In the genomic region with DNA sequence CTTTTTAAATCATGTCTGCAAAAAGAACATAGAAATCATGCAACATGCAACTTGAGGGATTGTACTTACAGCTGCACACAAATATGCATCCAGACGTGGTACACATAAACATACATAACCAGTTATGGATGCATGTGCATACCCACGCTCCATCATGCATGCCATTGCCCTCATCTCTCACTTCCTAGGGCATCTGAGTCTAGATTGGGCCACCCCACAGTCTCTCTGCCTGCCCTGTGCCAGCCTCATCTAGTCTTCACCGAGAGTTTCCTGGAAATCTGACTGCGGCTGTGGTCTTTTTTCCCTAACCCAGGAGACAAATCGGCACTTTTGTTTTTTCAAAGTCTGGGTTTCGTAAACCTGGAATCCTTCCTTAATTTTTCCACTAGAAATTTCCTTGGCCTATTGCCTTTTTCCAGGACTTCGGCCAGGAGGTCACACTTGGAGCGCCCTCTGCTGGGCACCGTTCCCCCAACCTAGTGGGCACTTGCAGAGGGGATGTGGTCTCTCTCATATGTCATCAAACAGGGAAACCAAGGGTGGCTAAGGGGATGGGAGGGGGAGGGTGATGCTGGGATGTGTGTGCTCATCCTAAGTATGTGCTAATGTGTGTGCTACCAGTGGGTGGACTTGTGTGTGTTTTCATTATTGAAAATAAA, we compare ENCODE assay signal across 8 mouse cellular contexts. TPM values are rescaled to one million over a fixed set of nuclear protein-coding genes. Genes with fewer than 3 reads are reported as not detected.
A peak's percentile ranks its signal among the peaks of the same experiment; 100 is the strongest.
DNase-seq lines count a peak whose midpoint lies in the region; ATAC-seq and TF ChIP-seq lines count a peak whose summit lies in the region.

No protein-coding gene starts in this region.

- H3K27ac ChIP-seq in neural tube, embryonic 15.5 days (replicated peaks), result no peak overlapping the region
- H3K27ac ChIP-seq in heart, postnatal 0 days (ENCODE audit: low read depth), result no peak overlapping the region
- H3K27ac ChIP-seq in limb, embryonic 10.5 days, result no peak overlapping the region

- ATAC-seq in neural tube, embryonic 15.5 days (ENCODE audit: low FRiP score), result no peak
- no peak for ATAC-seq in heart, postnatal 0 days (ENCODE audit: insufficient read depth, low read depth)

- H3K4me1 ChIP-seq in neural tube, embryonic 15.5 days, result no peaks in the 10 kb centered on the region
- H3K4me1 ChIP-seq in heart, postnatal 0 days (ENCODE audit: control insufficient read depth, insufficient read depth), result no peaks in the 10 kb centered on the region
- H3K4me1 ChIP-seq in limb, embryonic 10.5 days, result peaks cover 16% of the 10 kb centered on the region

- H3K27me3 ChIP-seq in neural tube, embryonic 15.5 days (replicated peaks), result no peaks in the 10 kb centered on the region
- no peaks in the 10 kb centered on the region for H3K27me3 ChIP-seq in heart, postnatal 0 days (ENCODE audit: control insufficient read depth, insufficient read depth, low read length)
- H3K27me3 ChIP-seq in limb, embryonic 10.5 days (ENCODE audit: low read depth, poor library complexity, severe bottlenecking), result no peaks in the 10 kb centered on the region

- H3K36me3 ChIP-seq in neural tube, embryonic 15.5 days, result no peaks in the 10 kb centered on the region
- no peaks in the 10 kb centered on the region for H3K36me3 ChIP-seq in heart, postnatal 0 days (replicated peaks; ENCODE audit: control insufficient read depth, insufficient read depth, low read length)
- H3K36me3 ChIP-seq in limb, embryonic 10.5 days, result no peaks in the 10 kb centered on the region

- H3K9ac ChIP-seq in neural tube, embryonic 15.5 days (replicated peaks), result no peak overlapping the region
- no peak overlapping the region for H3K9ac ChIP-seq in heart, postnatal 0 days (replicated peaks; ENCODE audit: low read depth, low read length)

- no peak overlapping the region for H3K4me2 ChIP-seq in neural tube, embryonic 15.5 days
- H3K4me2 ChIP-seq in heart, postnatal 0 days (ENCODE audit: low read depth, low read length), result 0 out of 2 replicates have a peak overlapping the region, but pooled peaks have one; percentile 29

- no peaks in the 10 kb centered on the region for H3K9me3 ChIP-seq in neural tube, embryonic 15.5 days (replicated peaks)
- no peaks in the 10 kb centered on the region for H3K9me3 ChIP-seq in heart, postnatal 0 days (replicated peaks; ENCODE audit: control insufficient read depth, low read length)
- H3K9me3 ChIP-seq in limb, embryonic 10.5 days (replicated peaks), result no peaks in the 10 kb centered on the region

- no peak overlapping the region for H3K4me3 ChIP-seq in neural tube, embryonic 15.5 days (replicated peaks)
- H3K4me3 ChIP-seq in heart, postnatal 0 days (ENCODE audit: low read depth, low read length), result no peak overlapping the region
- H3K4me3 ChIP-seq in limb, embryonic 10.5 days, result no peak overlapping the region

- no peak for TF ChIP-seq EP300 in heart, postnatal 0 days (IDR thresholded peaks at IDR 0.05; ENCODE audit: low read depth)

- peak; percentile 82 for TF ChIP-seq CTCF in heart, postnatal 0 days (IDR thresholded peaks at IDR 0.05; ENCODE audit: low read depth)

- DNase-seq in neural tube, embryonic 10.5 days (ENCODE audit: extremely low spot score, low spot score), result peak; percentile 83
- peak; percentile 47 for DNase-seq in adrenal gland, adult 8-10 months
- peak; percentile 81 for DNase-seq in embryo, embryonic 10 days (ENCODE audit: low spot score)
- DNase-seq in heart, postnatal 0 days (ENCODE audit: low spot score), result peak; percentile 66
- peak; percentile 89 for DNase-seq in limb, embryonic 10.5 days (ENCODE audit: low spot score)
- peak; percentile 84 for DNase-seq in ovary, postnatal 14 days (ENCODE audit: low spot score)
- peak; percentile 53 for DNase-seq in urinary bladder, adult 2 months (ENCODE audit: low spot score)

- WGBS in neural tube, embryonic 15.5 days, result 41% methylated on average over 9 of the region's 9 CpGs
- 19% methylated on average over 9 of the region's 9 CpGs for WGBS in heart, postnatal 0 days
- 35% methylated on average over 9 of the region's 9 CpGs for WGBS in limb, embryonic 10.5 days

RNA-seq across cellular contexts. Expression of gene Traf1, which starts 8.6 kb away (rescaled TPM):
- 3.9 and 5.4 TPM in 2 replicates for polyA plus RNA-seq in neural tube, embryonic 15.5 days (2015; fragmentation: Nextera tagmentation; extraction: Ambion mirVana)
- total RNA-seq in adrenal gland, adult 8-10 months (2022), result 1 to 10 TPM; 2.2 to 5.8 (median 3.3) TPM
- 0.23 and 0.73 TPM in 2 replicates for total RNA-seq in heart, postnatal 0 days (2014; rRNA removed; ENCODE audit: low replicate concordance)
- polyA plus RNA-seq in heart, postnatal 0 days (2015; fragmentation: Nextera tagmentation; extraction: Ambion mirVana), result 1.1 TPM in 2 replicates
- polyA plus RNA-seq in limb, embryonic 10.5 days (2016; fragmentation: Nextera tagmentation; extraction: Ambion mirVana), result not detected in 2 replicates
- polyA plus RNA-seq in urinary bladder, adult 2 months (2012; rRNA removed), result 5.9 and 6.6 TPM in 2 replicates

RNA-seq across cellular contexts. Expression of gene Phf19, which starts 56.4 kb away (rescaled TPM):
- 2.2 and 3.5 TPM in 2 replicates for polyA plus RNA-seq in neural tube, embryonic 15.5 days (2015; fragmentation: Nextera tagmentation; extraction: Ambion mirVana)
- total RNA-seq in adrenal gland, adult 8-10 months (2022), result 1 to 10 TPM; 2.4 to 4.5 (median 3.6) TPM
- 2.4 and 5.7 TPM in 2 replicates for total RNA-seq in heart, postnatal 0 days (2014; rRNA removed; ENCODE audit: low replicate concordance)
- 1.0 and 1.6 TPM in 2 replicates for polyA plus RNA-seq in heart, postnatal 0 days (2015; fragmentation: Nextera tagmentation; extraction: Ambion mirVana)
- 0.50 and 0.60 TPM in 2 replicates for polyA plus RNA-seq in limb, embryonic 10.5 days (2016; fragmentation: Nextera tagmentation; extraction: Ambion mirVana)
- polyA plus RNA-seq in urinary bladder, adult 2 months (2012; rRNA removed), result 4.5 and 4.7 TPM in 2 replicates
